Mouse (Mus musculus) small intestine, adult 2 months (tissue): ENCODE results near the gene Ndufb5. TPM values are rescaled to one million over a fixed set of nuclear protein-coding genes. Genes with fewer than 3 reads are reported as not detected.
"Not testable (repeated sequence)": the region's sequence is repeated elsewhere in the genome, so short reads cannot be mapped to it uniquely, and the experiment has no call there.

Experiments used
- H3K27ac ChIP-seq: fragments of 200-500 bp; 2 replicates; pipeline ENCODE4 v1.5.1; 2012; ENCODE audit warnings: low read depth, low read length, control low read depth, inconsistent platforms; ENCODE audit not compliant: insufficient read depth
- H3K27me3 ChIP-seq: fragments of 200-500 bp; 2 replicates; pipeline ENCODE4 v1.6.1; 2012; ENCODE audit warnings: mild to moderate bottlenecking, moderate library complexity, low read length, inconsistent platforms; ENCODE audit not compliant: control insufficient read depth, insufficient read depth
- H3K36me3 ChIP-seq: fragments of 200-500 bp; 2 replicates; pipeline ENCODE4 v1.6.1; 2012; ENCODE audit warnings: mild to moderate bottlenecking, low read length, control low read depth, inconsistent platforms; ENCODE audit not compliant: control insufficient read depth, insufficient read depth
- H3K4me1 ChIP-seq: fragments of 200-500 bp; 2 replicates; pipeline ENCODE4 v1.6.1; 2012; ENCODE audit warnings: low read length, inconsistent platforms, mixed read lengths; ENCODE audit not compliant: control insufficient read depth, insufficient read depth, insufficient read length
- H3K4me3 ChIP-seq: fragments of 200-500 bp; 2 replicates; pipeline ENCODE4 v1.5.1; 2012; ENCODE audit warnings: low read depth, mild to moderate bottlenecking, control low read depth, inconsistent platforms, low read length, moderate library complexity
- CTCF ChIP-seq: fragments of 200-500 bp; IDR thresholded peaks from 2 replicates; pipeline ENCODE4 v1.5.1; 2012; ENCODE audit warnings: low read depth, mild to moderate bottlenecking, control low read depth, inconsistent platforms, low read length, moderate library complexity, mixed read lengths; ENCODE audit not compliant: insufficient replicate concordance, insufficient read length; ENCODE audit errors: extremely low read depth
- POLR2A ChIP-seq: fragments of 200-500 bp; IDR thresholded peaks from 2 replicates; pipeline ENCODE4 v1.6.1; 2012; ENCODE audit warnings: low read depth, mild to moderate bottlenecking, control low read depth, inconsistent platforms, low read length, moderate library complexity
- WGBS: fragments of 180-500 bp; shearing (Covaris S2); methylation state at CpG from one replicate; pipeline ENCODE4 v1.1.7; 2018; 5-methylcytosine and 5-hydroxymethylcytosine counted together
- polyA plus RNA-seq: library from polyadenylated mRNA; depleted of rRNA; stranded (reverse); fragments of >200 nt; gene quantifications from 2 replicates; pipeline ENCODE4 v1.2.3, GENCODE M21; 2012

Gene Ndufb5
- polyA plus RNA-seq, 1 experiment = 141 TPM

DNA sequence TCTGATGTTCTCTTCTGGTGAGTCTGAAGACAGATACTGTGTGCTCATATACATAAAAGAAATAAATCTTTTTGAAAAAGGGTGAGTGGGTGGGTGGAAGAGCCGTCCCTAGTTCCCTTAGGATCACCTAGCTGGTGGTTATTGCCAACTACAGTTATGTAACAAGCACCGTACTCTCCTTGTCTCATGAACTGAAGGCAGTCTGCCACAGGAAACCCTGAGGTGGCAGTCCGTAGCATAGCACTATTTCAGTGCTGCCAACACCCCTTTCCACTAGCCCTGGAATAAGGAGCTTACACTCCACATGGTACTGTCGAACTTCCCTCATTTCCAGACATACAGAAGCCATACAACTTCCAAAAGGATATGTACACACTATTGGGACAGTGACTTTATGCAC lies 8.9 kb upstream of the Ndufb5 start:
- H3K27me3 ChIP-seq = no peaks in the 10 kb centered on the region
- peaks cover 72% of the 10 kb centered on the region for H3K36me3 ChIP-seq
- WGBS = 85% methylated on average over 4 of the region's 4 CpGs
- TF ChIP-seq CTCF = no peak
- no peak for TF ChIP-seq POLR2A
- H3K4me3 ChIP-seq = no peak overlapping the region
- no peak overlapping the region for H3K27ac ChIP-seq
- H3K4me1 ChIP-seq = no peaks in the 10 kb centered on the region

GRCm38 (mm10) chr3:32737172-32737655 lies 424 bp downstream of the Ndufb5 start, which contains the start of gene Mrpl47:
Mrpl47 (minus strand) TSS chr3:32737605.
- Histone ChIP-seq H3K4me1 (peaks cover 3% of the 10 kb centered on the region), H3K27me3 (no peaks in the 10 kb centered on the region), H3K27ac (peak within 1 kb of the TSS; percentile 71), H3K36me3 (peaks cover 13% of the 10 kb centered on the region; the same call in 1 of the 2 replicates), H3K4me3 (peak within 1 kb of the TSS; percentile 74)
- WGBS = under 1% methylated on average over 31 of the region's 31 CpGs
- TF ChIP-seq CTCF (no peak), POLR2A (no peak)

GRCm38 (mm10) chr3:32738549-32738948 lies 1.8 kb downstream of the Ndufb5 start:
- 86% methylated on average over 5 of the region's 5 CpGs for WGBS
- peaks cover 5% of the 10 kb centered on the region; the same call in 1 of the 2 replicates for H3K36me3 ChIP-seq
- H3K27me3 ChIP-seq = no peaks in the 10 kb centered on the region
- H3K4me3 ChIP-seq = no peak overlapping the region
- no peak overlapping the region for H3K27ac ChIP-seq
- peaks cover 3% of the 10 kb centered on the region for H3K4me1 ChIP-seq
- TF ChIP-seq POLR2A = no peak
- TF ChIP-seq CTCF = no peak

DNA sequence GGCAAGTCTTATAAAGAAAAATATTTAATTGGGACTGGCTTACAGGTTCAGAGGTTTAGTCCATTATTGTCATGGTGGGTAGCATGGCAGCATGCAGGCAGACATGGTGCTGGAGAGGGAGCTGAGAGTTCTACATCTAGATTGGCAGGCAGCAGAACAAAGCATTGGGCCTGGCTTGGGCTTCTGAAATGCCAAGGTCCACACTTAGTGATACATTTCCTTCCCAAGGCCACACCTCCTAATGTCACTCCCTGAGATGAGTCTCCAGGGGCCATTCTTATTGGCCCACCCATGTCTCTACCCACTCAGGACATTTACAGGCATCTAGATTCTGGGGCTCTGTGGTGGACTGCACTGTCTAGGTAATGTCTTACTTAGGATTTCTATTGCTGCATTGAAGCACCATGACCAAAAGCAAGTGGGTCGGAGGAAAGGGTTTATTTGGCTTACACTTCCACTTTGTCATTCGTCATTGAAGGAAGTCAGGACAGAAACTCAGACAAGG lies 5.5 kb downstream of the Ndufb5 start:
- Histone ChIP-seq H3K36me3 (peaks cover 23% of the 10 kb centered on the region), H3K4me1 (peaks cover 3% of the 10 kb centered on the region; the same call in 1 of the 2 replicates), H3K4me3 (no peak overlapping the region), H3K27ac (no peak overlapping the region), H3K27me3 (no peaks in the 10 kb centered on the region)
- TF ChIP-seq CTCF (no peak), POLR2A (no peak)
- WGBS = 69% methylated on average over 2 of the region's 2 CpGs

DNA sequence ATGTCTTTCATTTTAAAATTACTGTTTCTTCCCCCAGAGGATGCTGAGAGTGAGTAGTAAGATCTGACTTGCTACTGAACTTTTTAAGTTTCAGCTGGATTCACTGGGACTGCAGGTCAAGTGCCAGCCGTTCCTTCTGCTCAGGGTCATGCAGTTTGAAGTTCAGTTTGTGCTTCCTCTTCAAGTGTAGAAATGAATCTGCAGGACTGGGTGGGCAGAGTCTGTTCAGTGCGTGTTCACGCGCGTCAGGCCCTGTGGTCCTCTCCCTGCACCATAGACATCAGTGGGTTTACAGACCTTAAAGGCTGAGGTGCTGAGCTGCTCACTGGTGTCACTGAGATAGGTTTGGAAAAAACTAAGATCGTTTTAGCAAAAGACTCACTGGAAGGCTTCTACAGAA lies 8.2 kb downstream of the Ndufb5 start:
- H3K27ac ChIP-seq = no peak overlapping the region
- WGBS = 92% methylated on average over 6 of the region's 6 CpGs
- no peak overlapping the region for H3K4me3 ChIP-seq
- H3K36me3 ChIP-seq = peaks cover 44% of the 10 kb centered on the region
- H3K4me1 ChIP-seq = no peaks in the 10 kb centered on the region
- no peaks in the 10 kb centered on the region for H3K27me3 ChIP-seq
- TF ChIP-seq CTCF (no peak), POLR2A (no peak)

GRCm38 (mm10) chr3:32745426-32745825 lies 8.6 kb downstream of the Ndufb5 start:
- H3K27ac ChIP-seq, H3K4me1 ChIP-seq, H3K4me3 ChIP-seq, H3K27me3 ChIP-seq: not testable (repeated sequence)
- H3K36me3 ChIP-seq = peaks cover 45% of the 10 kb centered on the region

DNA sequence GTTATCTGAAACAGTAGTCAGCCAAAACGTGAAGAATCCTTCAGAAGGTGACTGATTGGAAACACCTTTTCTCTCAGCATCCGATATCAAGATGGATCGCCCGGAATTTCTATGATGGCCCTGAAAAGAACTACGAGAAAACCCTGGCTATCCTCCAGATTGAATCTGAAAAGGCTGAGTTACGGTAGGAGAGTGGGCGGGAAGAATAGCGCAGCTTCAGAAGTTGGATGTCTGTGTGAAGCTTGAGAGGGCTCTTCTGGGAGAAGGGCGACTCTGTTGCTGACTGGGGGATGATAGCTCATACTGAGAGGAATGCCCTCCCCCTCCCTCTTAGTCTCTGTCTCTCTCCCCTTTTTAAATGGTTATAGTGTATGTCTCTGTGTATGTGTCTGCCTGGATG lies 11.6 kb downstream of the Ndufb5 start:
- 91% methylated on average over 9 of the region's 9 CpGs for WGBS
- Histone ChIP-seq H3K27me3 (no peaks in the 10 kb centered on the region), H3K4me3 (no peak overlapping the region), H3K36me3 (peaks cover 69% of the 10 kb centered on the region), H3K4me1 (no peaks in the 10 kb centered on the region), H3K27ac (no peak overlapping the region)
- TF ChIP-seq POLR2A (no peak), CTCF (no peak)
